In genomic region chr12:73790571-73791108, GRCm38 (mm10) we compare ENCODE assay signal across 8 mouse cellular contexts.
DNase-seq lines count a peak whose midpoint lies in the region; ATAC-seq and TF ChIP-seq lines count a peak whose summit lies in the region.

No protein-coding gene starts in this region.

- no peak overlapping the region for H3K4me2 ChIP-seq in embryonic facial prominence, embryonic 11.5 days (ENCODE audit: low read depth, low read length)
- no peak overlapping the region for H3K4me2 ChIP-seq in limb, embryonic 15.5 days

- no peak for ATAC-seq in embryonic facial prominence, embryonic 11.5 days (replicated peaks; ENCODE audit: insufficient number of reproducible peaks, low FRiP score, low TSS enrichment, low read depth)
- no peak for ATAC-seq in limb, embryonic 15.5 days (ENCODE audit: insufficient number of reproducible peaks, low FRiP score, low TSS enrichment, low read depth)
- ATAC-seq in erythroid progenitor cell, adult 5-6 weeks (replicated peaks; ENCODE audit: low FRiP score, poor library complexity, severe bottlenecking) = no peak

- H3K27me3 ChIP-seq in embryonic facial prominence, embryonic 11.5 days (ENCODE audit: control insufficient read depth, insufficient read depth, low read length) = no peaks in the 10 kb centered on the region
- H3K27me3 ChIP-seq in limb, embryonic 15.5 days = no peaks in the 10 kb centered on the region
- no peaks in the 10 kb centered on the region for H3K27me3 ChIP-seq in cerebellum, adult 2 months (ENCODE audit: control insufficient read depth, insufficient read depth, low read length)

- 52% methylated on average over 5 of the region's 5 CpGs for WGBS in embryonic facial prominence, embryonic 11.5 days
- 30% methylated on average over 5 of the region's 5 CpGs for WGBS in limb, embryonic 15.5 days
- WGBS in cerebellum, adult 2 months = 82% methylated on average over 5 of the region's 5 CpGs

- H3K36me3 ChIP-seq in embryonic facial prominence, embryonic 11.5 days (replicated peaks; ENCODE audit: control insufficient read depth, insufficient read depth, low read depth, low read length) = no peaks in the 10 kb centered on the region
- no peaks in the 10 kb centered on the region for H3K36me3 ChIP-seq in limb, embryonic 15.5 days

- intact Hi-C loops in heart, postnatal 25 days (cut with DNase I) = no loop called here

- no peak overlapping the region for H3K4me3 ChIP-seq in embryonic facial prominence, embryonic 11.5 days (ENCODE audit: low read depth, low read length)
- no peak overlapping the region for H3K4me3 ChIP-seq in limb, embryonic 15.5 days
- H3K4me3 ChIP-seq in cerebellum, adult 2 months (replicated peaks; ENCODE audit: insufficient read depth, low read depth, low read length) = no peak overlapping the region

- TF ChIP-seq POLR2A in cerebellum, adult 2 months (IDR thresholded peaks at IDR 0.05; ENCODE audit: borderline replicate concordance, insufficient read depth, low read length) = no peak

- H3K9me3 ChIP-seq in embryonic facial prominence, embryonic 11.5 days (replicated peaks; ENCODE audit: control insufficient read depth, low read length) = no peaks in the 10 kb centered on the region
- H3K9me3 ChIP-seq in limb, embryonic 15.5 days = no peaks in the 10 kb centered on the region

- no peak overlapping the region for H3K27ac ChIP-seq in embryonic facial prominence, embryonic 11.5 days (replicated peaks; ENCODE audit: low read depth, low read length)
- H3K27ac ChIP-seq in limb, embryonic 15.5 days = peak overlapping the region; percentile 78
- H3K27ac ChIP-seq in cerebellum, adult 2 months (ENCODE audit: insufficient read depth, low read length) = no peak overlapping the region

- peak; percentile 59 to 83 for DNase-seq in adrenal gland, adult (ENCODE audit: inconsistent age in 2 of 2, low spot score in 1 of 2)
- DNase-seq in adrenal gland, postnatal 4 days (ENCODE audit: low spot score in 2 of 2) = no peak
- DNase-seq in embryonic facial prominence, embryonic 11.5 days (ENCODE audit: low spot score) = peak; percentile 26
- peak; percentile 56 for DNase-seq in heart, postnatal 25 days (ENCODE audit: low spot score)
- no peak for DNase-seq in layer of hippocampus, postnatal 10 days (ENCODE audit: low spot score in 2 of 2)
- no peak for DNase-seq in cerebellum, adult 2 months

- H3K9ac ChIP-seq in embryonic facial prominence, embryonic 11.5 days (replicated peaks; ENCODE audit: low read length) = no peak overlapping the region
- H3K9ac ChIP-seq in limb, embryonic 15.5 days = no peak overlapping the region

- no peak for TF ChIP-seq CTCF in cerebellum, adult 2 months (IDR thresholded peaks at IDR 0.05; ENCODE audit: borderline replicate concordance, insufficient read depth, low read depth, low read length)

- no peaks in the 10 kb centered on the region for H3K4me1 ChIP-seq in embryonic facial prominence, embryonic 11.5 days (ENCODE audit: control insufficient read depth, insufficient read depth, low read length)
- peaks cover 70% of the 10 kb centered on the region for H3K4me1 ChIP-seq in limb, embryonic 15.5 days
- H3K4me1 ChIP-seq in cerebellum, adult 2 months (ENCODE audit: control insufficient read depth, insufficient read depth, low read length) = peaks cover 13% of the 10 kb centered on the region

Comparison
In these comparisons a context has a peak if more than half of its experiments do, and no peak if none do; other contexts are left out.
1. DNase-seq: peak in adrenal gland, adult (2 of 2), embryonic facial prominence, embryonic 11.5 days (single experiment) and heart, postnatal 25 days (single experiment); none in adrenal gland, postnatal 4 days (0 of 2), layer of hippocampus, postnatal 10 days (0 of 2) and cerebellum, adult 2 months (0 of 2).